Mouse (Mus musculus) erythroblast, embryonic 14.5 days (primary cell): ENCODE results near the gene Herpud2.

Source experiments
- GATA1 ChIP-seq: IDR thresholded peaks from 2 replicates; pipeline ENCODE4 v1.6.1; 2012; ENCODE audit warnings: low read length, inconsistent platforms, mixed read lengths
- TAL1 ChIP-seq: IDR thresholded peaks from 3 replicates; pipeline ENCODE4 v1.6.1; 2012; ENCODE audit warnings: low read length, inconsistent platforms, mixed read lengths

DNA sequence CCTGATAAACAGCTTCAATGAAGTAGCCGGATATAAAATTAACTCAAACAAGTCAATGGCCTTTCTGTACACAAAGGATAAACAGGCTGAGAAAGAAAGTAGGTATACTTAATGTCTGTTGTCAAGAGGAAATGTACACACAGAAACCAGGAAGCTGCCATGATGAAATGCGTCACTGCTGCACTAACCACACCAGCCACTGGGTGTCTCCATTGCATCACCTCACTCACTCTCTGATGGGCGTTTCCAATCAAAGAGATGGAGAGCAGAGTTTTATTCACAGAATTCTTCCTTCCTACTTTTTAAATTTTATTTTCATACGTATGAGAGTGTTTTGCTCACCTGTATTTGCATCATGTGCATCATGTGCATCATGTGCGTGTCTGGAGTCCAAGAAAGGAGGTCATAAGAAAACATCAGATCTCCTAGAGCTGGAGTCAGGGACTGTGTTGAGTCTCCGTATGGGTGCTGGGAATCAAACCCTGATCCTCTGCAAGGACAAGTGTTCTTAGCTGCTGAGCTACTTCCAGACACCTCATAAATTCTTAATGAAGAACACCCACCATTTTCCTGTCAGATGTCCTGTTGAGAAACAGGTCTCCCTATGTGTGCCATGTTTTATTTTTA, 16.0 kb upstream of the Herpud2 start:
- TF ChIP-seq TAL1 = no peak
- TF ChIP-seq GATA1 = no peak
